Mouse (Mus musculus) CH12.LX (cell line): ENCODE results near the gene Acaa1b.

ENCODE experiments used
- BHLHE40 ChIP-seq: IDR thresholded peaks from 2 replicates; pipeline ENCODE4 v1.6.1; 2011; ENCODE audit warnings: mild to moderate bottlenecking, low read depth, low read length, improper control_type of control experiment
- CTCF ChIP-seq, 2 experiments: IDR thresholded peaks in 1 of 2; conservative IDR thresholded peaks in 1 of 2; 2 replicates each; pipeline ENCODE4 v1.5.1; 2011 to 2012; ENCODE audit warnings: low read depth in 2 of 2, low read length in 2 of 2, improper control_type of control experiment in 1 of 2, inconsistent platforms in 1 of 2, mild to moderate bottlenecking in 1 of 2, moderate library complexity in 1 of 2
- ZNF384 ChIP-seq: IDR thresholded peaks from 2 replicates; pipeline ENCODE4 v1.6.1; 2012; ENCODE audit warnings: low read depth, low read length, improper control_type of control experiment, inconsistent platforms

GRCm38 (mm10) chr9:119181241-119181728 is 24.4 kb upstream of the Acaa1b start:
- no peak for TF ChIP-seq ZNF384
- no peak for TF ChIP-seq CTCF (conservative IDR thresholded peaks at IDR 0.05 in 1 of 2, IDR thresholded peaks at IDR 0.05 in 1 of 2; ENCODE audit: low read depth in 2 of 2, low read length in 2 of 2)
- no peak for TF ChIP-seq BHLHE40
